Mouse (Mus musculus) limb, embryonic 14.5 days (tissue): ENCODE data around the gene Atp6v0a4. TPM values are rescaled to one million over a fixed set of nuclear protein-coding genes. Genes with fewer than 3 reads are reported as not detected.

Source experiments
- ATAC-seq: fragments of 200-750 bp; cut with Nextera tagmentation; 2 replicates; pipeline ENCODE4 v1.8.0; 2017; ENCODE audit warnings: low read depth, moderate number of reproducible peaks, moderate TSS enrichment; ENCODE audit not compliant: low FRiP score
- DNase-seq: peaks from one replicate; pipeline ENCODE4 v3.0.0-alpha.2; 2015; ENCODE audit warnings: low spot score
- H3K27ac ChIP-seq: fragments of 300-500 bp; sonication (generic); replicated peaks from 2 replicates; pipeline ENCODE4 v1.5.1; 2014; ENCODE audit warnings: low read depth, mild to moderate bottlenecking, low read length, moderate library complexity, mixed read lengths
- H3K27me3 ChIP-seq: fragments of 300-500 bp; sonication (generic); 2 replicates; pipeline ENCODE4 v1.6.1; 2014; ENCODE audit warnings: low read length, mixed read lengths; ENCODE audit not compliant: control insufficient read depth, insufficient read depth
- H3K36me3 ChIP-seq: fragments of 300-500 bp; sonication (generic); 2 replicates; pipeline ENCODE4 v1.6.1; 2014; ENCODE audit warnings: mild to moderate bottlenecking, low read length, moderate library complexity, mixed read lengths; ENCODE audit not compliant: control insufficient read depth, insufficient read depth
- H3K4me1 ChIP-seq: fragments of 300-500 bp; sonication (generic); 2 replicates; pipeline ENCODE4 v1.6.1; 2014; ENCODE audit warnings: antibody characterized with exemption, low read length, mixed read lengths; ENCODE audit not compliant: control insufficient read depth, insufficient read depth
- H3K4me2 ChIP-seq: fragments of 300-500 bp; sonication (generic); replicated peaks from 2 replicates; pipeline ENCODE4 v1.6.1; 2014; ENCODE audit warnings: low read depth, mild to moderate bottlenecking, low read length, moderate library complexity; ENCODE audit not compliant: severe bottlenecking
- H3K4me3 ChIP-seq: fragments of 300-500 bp; sonication (generic); replicated peaks from 2 replicates; pipeline ENCODE4 v1.5.1; 2014; ENCODE audit warnings: low read length
- H3K9ac ChIP-seq: fragments of 300-500 bp; sonication (generic); 2 replicates; pipeline ENCODE4 v1.6.1; 2014; ENCODE audit warnings: mild to moderate bottlenecking, low read depth, low read length, moderate library complexity; ENCODE audit not compliant: severe bottlenecking
- H3K9me3 ChIP-seq: fragments of 300-500 bp; sonication (generic); 2 replicates; pipeline ENCODE4 v1.6.1; 2016; ENCODE audit warnings: low read length; ENCODE audit not compliant: control insufficient read depth
- POLR2A ChIP-seq: fragments of 200-500 bp; IDR thresholded peaks from 2 replicates; pipeline ENCODE4 v1.8.0; 2012; ENCODE audit warnings: inconsistent platforms, mild to moderate bottlenecking, moderate library complexity, borderline replicate concordance; ENCODE audit not compliant: insufficient read depth, insufficient read length; ENCODE audit errors: extremely low read depth
- WGBS: fragments of 180-500 bp; shearing (Covaris S2); extraction: QIAGEN DNeasy Blood & Tissue Kit; methylation state at CpG from one replicate; pipeline ENCODE4 v1.1.7; 2014; 5-methylcytosine and 5-hydroxymethylcytosine counted together
- polyA plus RNA-seq, 2 experiments: library from polyadenylated mRNA; depleted of rRNA in 1 of 2; stranded (reverse) in 1 of 2; unstranded in 1 of 2; fragments of >200 nt; fragmentation: Nextera tagmentation in 1 of 2; extraction: Ambion mirVana in 1 of 2; gene quantifications; 2 replicates each; pipeline versions ENCODE4 v1.2.1 to v1.2.3; 2012 to 2014

Atp6v0a4 gene
- polyA plus RNA-seq, 2 experiments, result 1.8 to 2.2 TPM

DNA sequence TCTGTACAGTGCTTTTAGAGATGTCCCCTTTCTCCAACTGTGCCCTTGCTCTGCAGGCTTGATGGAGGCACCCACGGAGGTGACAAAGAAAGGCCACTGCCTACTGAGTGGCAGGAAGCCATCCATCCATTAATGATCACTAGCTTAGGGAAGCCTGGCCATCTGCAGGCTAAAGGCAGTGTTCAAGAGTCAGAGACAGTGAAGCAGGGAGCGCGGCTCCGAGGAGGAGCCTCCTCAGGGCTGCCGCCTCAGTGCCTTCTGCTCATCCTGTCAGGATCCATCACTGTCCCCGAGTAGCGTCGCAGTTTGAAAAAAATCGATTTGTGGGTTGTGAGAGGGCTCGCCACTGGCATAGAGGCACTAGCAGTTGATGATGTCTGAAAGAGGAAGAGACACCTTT, 24.2 kb upstream of the Atp6v0a4 start:
- H3K27ac ChIP-seq, result no peak overlapping the region
- H3K9me3 ChIP-seq, result no peaks in the 10 kb centered on the region
- H3K4me2 ChIP-seq, result no peak overlapping the region
- ATAC-seq (no peak), DNase-seq (no peak)
- H3K27me3 ChIP-seq, result no peaks in the 10 kb centered on the region
- WGBS, result 94% methylated on average over 10 of the region's 10 CpGs
- peaks cover 24% of the 10 kb centered on the region for H3K4me1 ChIP-seq
- no peak for TF ChIP-seq POLR2A
- no peak overlapping the region for H3K9ac ChIP-seq
- H3K36me3 ChIP-seq, result peaks cover 40% of the 10 kb centered on the region
- H3K4me3 ChIP-seq, result no peak overlapping the region

DNA sequence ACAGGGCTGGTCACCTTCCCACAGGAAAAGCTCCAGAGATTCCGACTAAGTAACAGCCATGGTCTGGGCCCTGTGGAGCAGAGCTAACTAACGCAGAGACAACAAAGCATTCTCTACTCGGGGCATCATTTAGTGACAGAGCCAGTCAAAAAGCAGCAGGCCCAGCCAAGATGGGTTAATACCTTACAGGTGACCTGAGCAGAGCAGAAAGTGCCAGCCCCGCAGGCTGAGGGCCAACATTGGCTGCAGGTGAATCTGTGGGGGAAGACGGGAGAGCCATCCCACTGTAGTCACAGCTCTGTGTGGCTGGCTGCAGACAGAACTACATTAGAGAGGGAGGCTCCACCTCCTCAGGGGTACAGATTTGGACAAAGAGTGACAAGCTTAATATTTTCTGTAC, 22.9 kb upstream of the Atp6v0a4 start:
- no peak for DNase-seq
- Histone ChIP-seq H3K36me3 (peaks cover 45% of the 10 kb centered on the region), H3K4me1 (peaks cover 27% of the 10 kb centered on the region), H3K9ac (no peak overlapping the region), H3K4me3 (no peak overlapping the region), H3K4me2 (no peak overlapping the region), H3K9me3 (no peaks in the 10 kb centered on the region), H3K27me3 (no peaks in the 10 kb centered on the region), H3K27ac (no peak overlapping the region)
- ATAC-seq, result no peak
- 84% methylated on average over 5 of the region's 5 CpGs for WGBS
- TF ChIP-seq POLR2A, result no peak

DNA sequence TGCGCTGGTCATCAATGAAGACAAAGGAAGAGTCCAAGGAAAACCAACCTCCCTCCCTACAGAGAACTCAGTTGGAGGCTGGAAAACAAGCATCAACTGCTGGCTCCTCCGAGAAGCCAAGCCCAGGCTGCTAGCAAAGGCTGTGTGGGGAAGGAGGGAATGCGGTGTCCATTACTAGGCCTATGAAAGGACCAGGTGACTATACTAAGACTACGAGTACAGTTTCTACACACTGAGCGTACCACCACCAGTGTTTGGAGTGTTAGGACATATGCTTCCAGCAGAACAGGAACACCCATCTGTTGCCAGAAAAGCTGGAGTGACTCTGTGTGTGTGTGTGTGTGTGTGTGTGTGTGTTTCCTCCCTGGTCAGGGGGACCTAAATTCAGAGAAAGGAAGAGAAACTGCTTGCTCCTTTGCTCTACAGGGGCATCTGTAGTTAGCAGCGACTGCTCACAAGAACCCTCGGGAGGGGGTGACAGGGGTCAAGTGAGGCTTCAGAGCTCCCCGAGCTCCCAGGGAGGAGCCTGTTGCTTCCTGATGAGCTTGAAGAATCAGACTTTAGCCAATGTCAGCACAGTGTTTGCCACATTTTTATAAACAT, 21.2 kb upstream of the Atp6v0a4 start:
- no peak overlapping the region for H3K4me3 ChIP-seq
- no peaks in the 10 kb centered on the region for H3K27me3 ChIP-seq
- no peak for DNase-seq
- no peak overlapping the region for H3K9ac ChIP-seq
- peaks cover 27% of the 10 kb centered on the region for H3K4me1 ChIP-seq
- no peak for TF ChIP-seq POLR2A
- WGBS, result 76% methylated on average over 8 of the region's 8 CpGs
- H3K9me3 ChIP-seq, result no peaks in the 10 kb centered on the region
- peak overlapping the region; percentile 87 for H3K27ac ChIP-seq
- 0 out of 2 replicates have a peak, but pooled peaks have one; percentile 17 for ATAC-seq
- H3K4me2 ChIP-seq, result no peak overlapping the region
- H3K36me3 ChIP-seq, result peaks cover 51% of the 10 kb centered on the region

DNA sequence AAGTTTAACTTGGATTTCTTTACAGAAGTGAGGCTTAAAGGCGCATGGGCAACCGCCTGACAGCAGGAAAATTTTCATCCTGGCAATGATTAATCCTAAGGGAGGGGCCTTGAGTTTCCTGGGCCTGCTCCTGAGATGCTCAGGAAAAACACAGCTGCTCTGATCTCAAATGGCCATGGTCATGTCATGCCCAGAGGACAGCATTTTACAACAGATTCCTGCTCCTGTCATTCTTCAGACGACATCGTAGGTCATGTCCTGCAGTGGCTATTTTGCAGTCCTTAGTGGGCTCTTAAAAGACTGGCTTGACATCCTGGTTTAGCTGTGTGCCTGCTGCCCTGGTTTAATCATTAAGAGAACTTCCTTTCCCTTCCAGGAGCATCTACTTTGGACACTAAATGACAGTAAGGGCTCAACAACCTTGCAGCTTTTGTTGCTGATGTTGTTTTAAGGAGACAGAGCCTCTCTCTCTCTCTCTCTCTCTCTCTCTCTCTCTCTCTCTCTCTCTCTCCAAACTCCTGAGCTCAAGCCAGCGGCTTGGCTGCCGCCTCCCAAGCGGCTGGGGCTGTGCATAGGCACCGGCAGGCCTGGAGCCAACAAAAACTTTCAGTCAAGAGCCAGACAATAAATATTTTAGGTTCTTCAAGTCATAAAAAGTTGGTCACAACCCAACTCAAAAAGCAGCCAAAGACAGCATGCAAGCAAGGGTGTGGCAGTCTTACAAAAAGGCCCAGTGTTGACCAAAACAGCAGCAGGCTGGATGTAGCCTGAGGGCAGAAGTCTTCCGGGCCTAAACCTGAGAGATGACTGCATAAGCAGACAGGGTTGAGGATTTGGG, 20.0 kb upstream of the Atp6v0a4 start:
- peaks cover 49% of the 10 kb centered on the region for H3K36me3 ChIP-seq
- H3K4me3 ChIP-seq, result no peak overlapping the region
- DNase-seq (peak; percentile 82), ATAC-seq (peak; percentile 85)
- TF ChIP-seq POLR2A, result no peak
- peaks cover 27% of the 10 kb centered on the region for H3K4me1 ChIP-seq
- H3K4me2 ChIP-seq, result 0 out of 2 replicates have a peak overlapping the region, but pooled peaks have one; percentile 13
- no peaks in the 10 kb centered on the region for H3K27me3 ChIP-seq
- WGBS, result 35% methylated on average over 9 of the region's 9 CpGs
- no peak overlapping the region for H3K9ac ChIP-seq
- no peaks in the 10 kb centered on the region for H3K9me3 ChIP-seq
- H3K27ac ChIP-seq, result peak overlapping the region; percentile 87

DNA sequence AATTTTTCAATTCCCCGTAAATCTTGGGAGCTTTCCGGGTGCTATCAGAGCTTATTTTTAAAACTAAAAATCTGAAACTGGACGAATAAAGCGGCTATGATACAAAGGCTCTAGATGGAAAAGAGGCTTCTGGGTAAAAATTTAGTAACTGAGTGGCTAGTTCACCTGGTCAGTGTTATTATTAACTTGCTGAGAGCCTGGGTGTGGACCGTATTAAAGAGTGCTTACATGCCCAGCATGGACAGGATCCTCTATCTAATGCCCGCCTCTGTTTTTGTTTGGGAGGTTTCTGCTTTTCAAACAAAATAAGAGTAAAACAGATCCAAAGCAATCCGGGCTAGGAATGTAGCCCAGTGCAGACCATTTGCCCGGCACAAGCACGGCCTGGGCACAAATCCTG, 16.0 kb upstream of the Atp6v0a4 start:
- Histone ChIP-seq H3K4me1 (peaks cover 19% of the 10 kb centered on the region), H3K9me3 (no peaks in the 10 kb centered on the region), H3K27me3 (no peaks in the 10 kb centered on the region), H3K4me3 (no peak overlapping the region), H3K27ac (no peak overlapping the region), H3K9ac (no peak overlapping the region), H3K4me2 (no peak overlapping the region), H3K36me3 (peaks cover 31% of the 10 kb centered on the region)
- TF ChIP-seq POLR2A, result no peak
- 93% methylated on average over 9 of the region's 9 CpGs for WGBS
- no peak for ATAC-seq
- DNase-seq, result no peak
